ENCODE assay signal across 19 mouse cellular contexts in the genomic region with DNA sequence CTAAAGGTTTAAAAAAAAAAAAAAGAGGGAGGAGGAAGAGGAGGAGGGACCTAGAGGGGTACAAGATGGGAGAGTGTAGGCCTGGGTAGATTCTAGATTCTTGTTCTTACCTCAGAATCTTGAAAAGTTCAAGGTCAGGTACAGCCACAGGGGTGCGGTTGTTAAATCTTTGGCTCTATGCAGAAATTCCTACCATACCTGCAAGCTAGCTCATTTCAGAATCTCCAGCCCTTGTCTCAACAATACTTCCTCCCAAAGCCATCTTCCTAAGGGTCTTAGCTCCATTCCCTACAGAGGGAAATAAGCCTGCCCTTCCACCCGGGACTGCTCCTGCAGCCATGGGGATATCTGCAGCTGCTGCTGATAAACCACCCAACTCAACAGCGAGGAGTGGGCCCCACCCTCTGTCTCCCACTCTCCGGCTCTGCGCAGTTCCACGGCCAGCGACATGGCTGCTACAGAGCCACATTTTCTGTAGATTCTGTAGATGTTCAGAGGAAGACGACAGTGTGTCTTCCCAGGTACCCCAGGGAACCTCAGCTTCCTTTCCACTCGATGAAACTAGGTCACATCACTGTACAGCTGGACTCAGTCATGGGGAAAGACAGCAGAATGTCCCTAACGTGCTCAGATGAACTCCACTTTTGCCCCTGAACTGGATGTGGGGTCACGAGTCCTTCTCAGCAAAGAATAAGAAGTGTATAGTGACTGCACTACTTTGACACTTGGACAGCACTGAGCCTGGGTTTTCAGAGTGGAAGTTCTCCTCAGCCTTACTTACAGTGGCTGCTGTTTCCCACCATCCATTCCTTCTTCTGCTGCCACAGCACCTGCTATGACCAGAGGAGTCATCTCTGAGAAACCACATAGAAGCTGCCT.
DNase-seq lines count a peak whose midpoint lies in the region; TF ChIP-seq lines count a peak whose summit lies in the region.
"Had no signal": no experiment of that assay in that cellular context is flagged by ENCODE, and none has a peak within 500 bp of the region (broad histone marks: within the 10 kb centered on the region; RNA-seq: fewer than 3 reads in every experiment).

No protein-coding gene starts in this region.

- no peak overlapping the region for H3K4me3 ChIP-seq in kidney, adult 2 months (ENCODE audit: insufficient read depth, low read depth, low read length)
- H3K4me3 ChIP-seq in CH12.LX (replicated peaks in 1 of 3; ENCODE audit: low read depth in 2 of 3, low read length in 2 of 3, poor library complexity in 1 of 3) (no peak overlapping the region), ES-E14 (ENCODE audit: insufficient read depth in 1 of 2, low read depth in 1 of 2, low read length in 2 of 2, poor library complexity in 1 of 2, severe bottlenecking in 1 of 2) (no peak overlapping the region)
- H3K4me3 ChIP-seq: embryonic facial prominence, embryonic 10.5 days; forebrain, embryonic 13.5 days; heart, embryonic 10.5 days; hindbrain, embryonic 12.5 days had no signal

- H3K36me3 ChIP-seq in kidney, adult 2 months (ENCODE audit: control insufficient read depth, insufficient read depth, low read length): no peaks in the 10 kb centered on the region
- no peaks in the 10 kb centered on the region for H3K36me3 ChIP-seq in CH12.LX (replicated peaks in 1 of 2; ENCODE audit: control insufficient read depth in 1 of 2, insufficient read depth in 1 of 2, low read length in 1 of 2)
- H3K36me3 ChIP-seq in ES-E14 (ENCODE audit: control insufficient read depth, insufficient read depth, low read length, poor library complexity, severe bottlenecking): no peaks in the 10 kb centered on the region
- H3K36me3 ChIP-seq: embryonic facial prominence, embryonic 10.5 days; heart, embryonic 10.5 days; hindbrain, embryonic 12.5 days had no signal

- in situ Hi-C loops in CH12.LX (cut with MboI; ENCODE audit: low pct_ligation_motif_present, low pct_unique_long_range_greater_than_20kb, low sequenced_read_pairs) (no loop called here), ES-E14 (cut with MboI; ENCODE audit: low sequenced_read_pairs in 2 of 2, unreplicated experiment in 2 of 2) (no loop called here)

- TF ChIP-seq EP300 in CH12.LX (IDR thresholded peaks at IDR 0.05; ENCODE audit: low read length): no peak

- DNase-seq in kidney, adult 2 months: peak; percentile 52
- DNase-seq in kidney, adult 18-20 months: no peak
- DNase-seq in CH12.LX (ENCODE audit: extremely low read depth) (no peak), ES-E14 (ENCODE audit: low read depth, low spot score) (no peak)
- DNase-seq in retina, postnatal 1 day: peak; percentile 59
- no peak for DNase-seq in layer of hippocampus, postnatal 10 days (ENCODE audit: low spot score in 2 of 2)
- DNase-seq in lung, adult 18-20 months: no peak
- DNase-seq: adrenal gland, postnatal 25 days; cerebellum, adult 2 months; cerebellum, postnatal 10 days; forebrain, postnatal 0 days; gastrocnemius, postnatal 36 days; heart, adult 11 months; heart, postnatal 10 days; heart, postnatal 4 days had no signal

- H3K27me3 ChIP-seq in kidney, adult 2 months (replicated peaks; ENCODE audit: control insufficient read depth, insufficient read depth, low read length): no peaks in the 10 kb centered on the region
- H3K27me3 ChIP-seq in CH12.LX (replicated peaks): no peaks in the 10 kb centered on the region
- H3K27me3 ChIP-seq: forebrain, embryonic 13.5 days; hindbrain, embryonic 12.5 days had no signal

- H3K9ac ChIP-seq in CH12.LX (ENCODE audit: insufficient read depth, low read depth) (no peak overlapping the region), ES-E14 (ENCODE audit: insufficient read depth, low read depth, low read length, poor library complexity, severe bottlenecking) (no peak overlapping the region)
- H3K9ac ChIP-seq: forebrain, embryonic 13.5 days; forebrain, postnatal 0 days; hindbrain, embryonic 12.5 days had no signal

- TF ChIP-seq RAD21 in CH12.LX (IDR thresholded peaks at IDR 0.05; ENCODE audit: low read depth, low read length): no peak

- H3K79me2 ChIP-seq in CH12.LX (replicated peaks; ENCODE audit: control insufficient read depth, extremely low read depth, insufficient read depth, poor library complexity, severe bottlenecking): no peaks in the 10 kb centered on the region

- H3K27ac ChIP-seq in kidney, adult 2 months (ENCODE audit: insufficient read depth, low read depth, low read length): no peak overlapping the region
- H3K27ac ChIP-seq in CH12.LX (ENCODE audit: insufficient read depth, low read depth) (no peak overlapping the region), ES-E14 (ENCODE audit: insufficient read depth, low read depth, low read length, poor library complexity, severe bottlenecking) (no peak overlapping the region)
- H3K27ac ChIP-seq: embryonic facial prominence, embryonic 10.5 days; forebrain, embryonic 13.5 days; heart, embryonic 10.5 days; hindbrain, embryonic 12.5 days had no signal

- H3K4me2 ChIP-seq in CH12.LX (ENCODE audit: insufficient read depth, low read depth, poor library complexity, severe bottlenecking): no peak overlapping the region
- H3K4me2 ChIP-seq: forebrain, embryonic 13.5 days; hindbrain, embryonic 12.5 days had no signal

- no peak for TF ChIP-seq CTCF in kidney, adult 2 months (conservative IDR thresholded peaks at IDR 0.05; ENCODE audit: insufficient read depth, insufficient read length, low read depth, low read length)
- TF ChIP-seq CTCF in CH12.LX (conservative IDR thresholded peaks at IDR 0.05 in 1 of 2, IDR thresholded peaks at IDR 0.05 in 1 of 2; ENCODE audit: low read depth in 2 of 2, low read length in 2 of 2): no peak

- H3K9me3 ChIP-seq in CH12.LX (replicated peaks; ENCODE audit: low read length) (no peaks in the 10 kb centered on the region), ES-E14 (ENCODE audit: control insufficient read depth, insufficient read depth, low read depth, low read length) (no peaks in the 10 kb centered on the region)
- H3K9me3 ChIP-seq: embryonic facial prominence, embryonic 10.5 days; forebrain, embryonic 13.5 days; heart, embryonic 10.5 days; hindbrain, embryonic 12.5 days had no signal

- dilution Hi-C loops in CH12.LX (cut with MboI; ENCODE audit: extremely low pct_ligation_motif_present, extremely low pct_unique_long_range_greater_than_20kb, low sequenced_read_pairs): no loop called here

- H3K4me1 ChIP-seq in kidney, adult 2 months (ENCODE audit: control insufficient read depth, insufficient read depth, low read length): peaks cover 8% of the 10 kb centered on the region; the same call in 1 of the 2 replicates
- H3K4me1 ChIP-seq in CH12.LX (ENCODE audit: control insufficient read depth in 1 of 2, insufficient read depth in 2 of 2): peaks cover 4 to 9% of the 10 kb centered on the region in 2 experiments; a peak in 2 of 4 replicates
- H3K4me1 ChIP-seq in ES-E14 (ENCODE audit: control insufficient read depth in 2 of 2, insufficient read depth in 2 of 2, low read length in 2 of 2, poor library complexity in 1 of 2): no peaks in the 10 kb centered on the region
- H3K4me1 ChIP-seq: forebrain, embryonic 13.5 days; hindbrain, embryonic 12.5 days had no signal

- TF ChIP-seq POLR2A in kidney, adult 2 months (IDR thresholded peaks at IDR 0.05; ENCODE audit: low read depth, low read length): no peak
- TF ChIP-seq POLR2A in CH12.LX (IDR thresholded peaks at IDR 0.05; ENCODE audit: low read depth, low read length): no peak

- WGBS in kidney, adult 2 months: 53% methylated on average over 11 of the region's 11 CpGs

TF ChIP-seq in CH12.LX, 34 proteins besides CTCF, POLR2A, EP300 and RAD21:
- TF ChIP-seq MAX (IDR thresholded peaks at IDR 0.05; ENCODE audit: low read length) (no peak), ZNF384 (IDR thresholded peaks at IDR 0.05; ENCODE audit: low read depth, low read length) (no peak), SIN3A (IDR thresholded peaks at IDR 0.05; ENCODE audit: low read length) (no peak), NRF1 (IDR thresholded peaks at IDR 0.05; ENCODE audit: low read depth, low read length) (no peak), UBTF (IDR thresholded peaks at IDR 0.05; ENCODE audit: low read depth, low read length) (no peak), JUND (conservative IDR thresholded peaks at IDR 0.05; ENCODE audit: low read depth, low read length) (no peak), ETS1 (conservative IDR thresholded peaks at IDR 0.05; ENCODE audit: low read depth, low read length) (0 out of 2 replicates have a peak, but pooled peaks have one; percentile 15)

TF ChIP-seq in ES-E14, 5 proteins besides CTCF, POLR2A, EP300 and RAD21:
- TF ChIP-seq ZC3H11A (IDR thresholded peaks at IDR 0.05; ENCODE audit: borderline replicate concordance, low read depth, low read length): no peak
- no peak for TF ChIP-seq CHD2 (IDR thresholded peaks at IDR 0.05; ENCODE audit: low read depth, low read length)
- no peak for TF ChIP-seq HCFC1 (IDR thresholded peaks at IDR 0.05; ENCODE audit: borderline replicate concordance, insufficient read depth, low read length)
- TF ChIP-seq ZNF384 (IDR thresholded peaks at IDR 0.05; ENCODE audit: low read depth, low read length): 0 out of 2 replicates have a peak, but pooled peaks have one; percentile 25
- TF ChIP-seq MAFK (IDR thresholded peaks at IDR 0.05; ENCODE audit: insufficient read depth, low read depth, low read length): no peak
TF ChIP-seq in ES-E14: peak in this region for 1.

Comparison
In these comparisons a context has a peak if more than half of its experiments do, and no peak if none do; other contexts are left out.
1. DNase-seq: peak in kidney, adult 2 months (single experiment) and retina, postnatal 1 day (single experiment); none in kidney, adult 18-20 months (single experiment), CH12.LX (single experiment), ES-E14 (single experiment), layer of hippocampus, postnatal 10 days (0 of 2) and lung, adult 18-20 months (0 of 2).